Mouse (Mus musculus) heart, postnatal 0 days (tissue): ENCODE data around the gene Edil3.

ENCODE experiments used
- CTCF ChIP-seq: IDR thresholded peaks from 2 replicates; pipeline ENCODE4 v1.5.1; 2016; ENCODE audit warnings: antibody characterized with exemption, control low read depth, low read depth
- EP300 ChIP-seq: IDR thresholded peaks from 2 replicates; pipeline ENCODE4 v1.6.1; 2016; ENCODE audit warnings: antibody characterized with exemption, low read depth

GRCm38 (mm10) chr13:88907405-88907804, 86.1 kb downstream of the Edil3 start:
- TF ChIP-seq CTCF (no peak), EP300 (no peak)
